Mouse (Mus musculus): Measurements from ENCODE around the gene Eef1akmt1. TPM values are rescaled to one million over a fixed set of nuclear protein-coding genes. Genes with fewer than 3 reads are reported as not detected.
A peak's percentile ranks its signal among the peaks of the same experiment; 100 is the strongest.

The Eef1akmt1 gene
- total RNA-seq, 2 experiments from 2014 or later = 23.2 to 24.2 TPM

GRCm38 (mm10) chr14:57524671-57525387 is 46.6 kb downstream of the Eef1akmt1 start, which contains the start of gene Il17d:
Gene Il17d (plus strand): TSS chr14:57524777.
- peak; percentile 39 for DNase-seq

GRCm38 (mm10) chr14:57523762-57524161 is 47.6 kb downstream of the Eef1akmt1 start:
- DNase-seq = no peak

- no peak for DNase-seq
Measured at GRCm38 (mm10) chr14:57517001-57517400, 54.4 kb downstream of the Eef1akmt1 start.

- no peak for DNase-seq
Measured at GRCm38 (mm10) chr14:57515156-57515762, 56.2 kb downstream of the Eef1akmt1 start.

- DNase-seq = no peak
Measured at GRCm38 (mm10) chr14:57509554-57509953, 61.9 kb downstream of the Eef1akmt1 start.

- no peak for DNase-seq
Measured at GRCm38 (mm10) chr14:57503729-57504128, 67.7 kb downstream of the Eef1akmt1 start.

Other genes with a start within 250 kb of the Eef1akmt1 start
- 1 to 10 TPM; 3.4 to 5.2 TPM for gene Cryl1, start 173.1 kb downstream of the Eef1akmt1 start, total RNA-seq (2021)
- gene Ift88, start 147.6 kb downstream of the Eef1akmt1 start, total RNA-seq (2021) = 1 to 10 TPM; 2.5 to 2.8 TPM
- 1 to 10 TPM; 1.6 to 2.6 TPM for gene Il17d, start 46.8 kb downstream of the Eef1akmt1 start, total RNA-seq (2021)
- 10 to 100 TPM in 1 of 2 experiments, 1 to 10 TPM in 1; 6.4 to 10.1 TPM for gene Xpo4, start 93.8 kb upstream of the Eef1akmt1 start, total RNA-seq (2021)
- under 1 TPM in 1 of 2 experiments, not detected in 1; 0.51 TPM for gene Gm49361, start 174.5 kb upstream of the Eef1akmt1 start, total RNA-seq (2021)
- gene Lats2, start 186.8 kb upstream of the Eef1akmt1 start, total RNA-seq (2021) = 10 to 100 TPM; 13.6 to 19.8 TPM
- 10 to 100 TPM; 32.1 to 35.6 TPM for gene Sap18, start 226.6 kb upstream of the Eef1akmt1 start, total RNA-seq (2021)

Measured in gastrocnemius, postnatal 25 days (tissue).